Comparison of ENCODE assay signal across 8 mouse cellular contexts in genomic region chr12:55384023-55384749, GRCm38 (mm10). TPM values are rescaled to one million over a fixed set of nuclear protein-coding genes. Genes with fewer than 3 reads are reported as not detected.
DNase-seq lines count a peak whose midpoint lies in the region; ATAC-seq lines count a peak whose summit lies in the region.

Gene Psma6 (plus strand): TSS chr12:55384222.

- no peak for DNase-seq in kidney, adult 18-20 months
- no peak for DNase-seq in adrenal gland, postnatal 25 days
- DNase-seq in gastrocnemius, postnatal 25 days, result no peak
- DNase-seq in ovary, postnatal 10 days (ENCODE audit: low spot score), result no peak
- DNase-seq in yolk sac, embryonic 10.5 days (ENCODE audit: low spot score), result no peak

- 0 out of 2 replicates have a peak, but pooled peaks cover 5% of the 10 kb centered on the region for H3K4me1 ChIP-seq in kidney, embryonic 16.5 days (ENCODE audit: insufficient read depth, low read length)
- no peaks in the 10 kb centered on the region for H3K4me1 ChIP-seq in intestine, embryonic 16.5 days (ENCODE audit: control insufficient read depth, insufficient read depth, low read length)

- H3K4me3 ChIP-seq in kidney, embryonic 16.5 days (ENCODE audit: low read length), result no peak within 1 kb of the TSS
- no peak within 1 kb of the TSS for H3K4me3 ChIP-seq in intestine, embryonic 16.5 days (ENCODE audit: low read length)

- H3K27ac ChIP-seq in kidney, embryonic 16.5 days (ENCODE audit: low read length), result no peak within 1 kb of the TSS
- H3K27ac ChIP-seq in intestine, embryonic 16.5 days (ENCODE audit: low read length), result no peak within 1 kb of the TSS

- no peak within 1 kb of the TSS for H3K4me2 ChIP-seq in kidney, embryonic 16.5 days (replicated peaks; ENCODE audit: low read depth, low read length)
- H3K4me2 ChIP-seq in intestine, embryonic 16.5 days (ENCODE audit: low read depth, low read length), result no peak within 1 kb of the TSS

- ATAC-seq in kidney, embryonic 16.5 days (ENCODE audit: low FRiP score, low TSS enrichment), result no peak
- no peak for ATAC-seq in intestine, embryonic 16.5 days
- ATAC-seq in megakaryocyte-erythroid progenitor cell, adult 5-6 weeks (replicated peaks; ENCODE audit: low FRiP score, low TSS enrichment, poor library complexity, severe bottlenecking), result no peak

- H3K9me3 ChIP-seq in kidney, embryonic 16.5 days (ENCODE audit: low read length), result no peaks in the 10 kb centered on the region
- no peaks in the 10 kb centered on the region for H3K9me3 ChIP-seq in intestine, embryonic 16.5 days (ENCODE audit: control insufficient read depth, low read length)

- no peaks in the 10 kb centered on the region for H3K27me3 ChIP-seq in kidney, embryonic 16.5 days (ENCODE audit: insufficient read depth, low read length)
- no peaks in the 10 kb centered on the region for H3K27me3 ChIP-seq in intestine, embryonic 16.5 days (replicated peaks; ENCODE audit: control insufficient read depth, insufficient read depth, low read length)

- 70% methylated on average over 10 of the region's 10 CpGs for WGBS in kidney, embryonic 16.5 days
- WGBS in intestine, embryonic 16.5 days, result 77% methylated on average over 10 of the region's 10 CpGs

- H3K36me3 ChIP-seq in kidney, embryonic 16.5 days (ENCODE audit: insufficient read depth, low read length), result 0 out of 2 replicates have a peak, but pooled peaks cover 4% of the 10 kb centered on the region
- H3K36me3 ChIP-seq in intestine, embryonic 16.5 days (ENCODE audit: control insufficient read depth, insufficient read depth, low read length), result no peaks in the 10 kb centered on the region

- no peak within 1 kb of the TSS for H3K9ac ChIP-seq in kidney, embryonic 16.5 days (replicated peaks; ENCODE audit: low read length)
- no peak within 1 kb of the TSS for H3K9ac ChIP-seq in intestine, embryonic 16.5 days (ENCODE audit: low read depth, low read length)

RNA-seq across cellular contexts. Expression of gene Psma6, which starts in this region (rescaled TPM):
- polyA plus RNA-seq in kidney, embryonic 16.5 days (2015; fragmentation: Nextera tagmentation; extraction: Ambion mirVana), result 409 and 418 TPM in 2 replicates
- 216 and 229 TPM in 2 replicates for total RNA-seq in adrenal gland, postnatal 25 days (2021)
- total RNA-seq in gastrocnemius, postnatal 25 days (2021), result 100 to 1,000 TPM; 140 to 155 TPM
- 375 and 407 TPM in 2 replicates for polyA plus RNA-seq in intestine, embryonic 16.5 days (2015; fragmentation: Nextera tagmentation; extraction: Ambion mirVana)
- total RNA-seq in megakaryocyte-erythroid progenitor cell, adult 5-6 weeks (2014; fragmentation: Nextera tagmentation), result 335 and 357 TPM in 2 replicates
- 358 and 418 TPM in 2 replicates for total RNA-seq in megakaryocyte-erythroid progenitor cell, adult 5-6 weeks (2017)
